Mouse (Mus musculus): Measurements from ENCODE around the gene Tmem147. TPM values are rescaled to one million over a fixed set of nuclear protein-coding genes. Genes with fewer than 3 reads are reported as not detected.
A peak's percentile ranks its signal among the peaks of the same experiment; 100 is the strongest.

Gene Tmem147
- polyA plus RNA-seq, 1 experiment: 511 TPM

DNA sequence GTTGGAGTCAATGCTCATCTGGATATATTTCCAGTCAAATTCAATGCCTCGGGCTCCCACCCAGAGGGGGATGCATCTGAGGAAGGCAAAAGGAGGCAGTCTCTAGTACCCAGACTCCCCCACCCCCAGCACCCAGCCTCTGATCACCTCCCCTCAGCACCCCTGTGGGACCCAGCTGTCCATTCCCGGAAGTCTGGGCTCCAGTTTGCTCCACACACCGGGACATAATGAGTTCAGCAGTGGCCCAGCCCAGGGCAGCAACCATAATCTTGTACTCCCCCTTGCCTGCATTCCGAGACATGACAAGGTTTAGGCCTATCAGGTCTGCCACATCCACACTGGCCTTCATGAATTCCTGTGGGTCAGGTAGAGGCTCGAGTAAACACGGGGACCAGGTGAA, 1.1 kb downstream of the Tmem147 start:
- Histone ChIP-seq H3K27ac (ENCODE audit: insufficient read depth, low read depth, low read length) (peak overlapping the region; percentile 40), H3K36me3 (ENCODE audit: control insufficient read depth, insufficient read depth, low read length) (no peaks in the 10 kb centered on the region), H3K4me1 (ENCODE audit: control insufficient read depth, insufficient read depth, low read length) (no peaks in the 10 kb centered on the region; the same call in 1 of the 2 replicates), H3K27me3 (replicated peaks; ENCODE audit: control insufficient read depth, insufficient read depth, low read length) (no peaks in the 10 kb centered on the region), H3K4me3 (ENCODE audit: insufficient read depth, low read depth, low read length) (peak overlapping the region; percentile 23)
- TF ChIP-seq POLR2A (IDR thresholded peaks at IDR 0.05; ENCODE audit: low read depth, low read length) (no peak), CTCF (conservative IDR thresholded peaks at IDR 0.05; ENCODE audit: insufficient read depth, insufficient read length, low read depth, low read length) (no peak)
- no peak for DNase-seq
- WGBS: 49% methylated on average over 6 of the region's 6 CpGs

DNA sequence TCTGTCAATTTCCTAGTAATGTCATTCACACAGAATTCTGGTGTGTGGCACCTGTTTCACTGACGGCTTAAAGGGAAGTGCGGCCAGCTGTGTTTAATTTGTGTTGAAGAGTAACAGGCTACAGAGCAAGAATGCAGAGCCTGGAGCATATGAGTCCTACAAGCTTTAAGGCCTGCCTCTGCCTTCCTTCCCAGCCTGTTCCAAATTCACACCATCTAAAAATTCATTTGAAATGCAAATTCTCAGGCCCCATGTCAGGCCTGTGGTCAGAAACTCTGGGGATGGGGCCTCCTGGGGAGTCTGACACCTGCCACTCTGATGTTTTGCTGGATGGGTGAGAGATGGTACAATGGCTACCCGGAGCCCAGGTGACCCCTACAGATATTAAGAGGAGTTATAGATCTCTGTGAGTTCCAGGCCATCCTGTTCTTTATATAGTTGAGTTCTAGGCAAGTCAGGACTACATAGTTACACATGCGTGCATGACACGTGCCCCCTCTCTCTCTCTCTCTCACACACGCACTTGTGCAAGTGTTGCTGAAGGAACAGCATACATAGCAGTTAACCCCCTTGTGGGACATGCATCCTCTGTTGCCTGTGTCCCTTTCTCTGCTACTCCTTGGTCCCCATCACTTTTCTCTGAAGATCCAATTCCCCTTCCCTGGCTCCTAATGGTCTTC, 5.9 kb downstream of the Tmem147 start:
- no peaks in the 10 kb centered on the region for H3K27me3 ChIP-seq (replicated peaks; ENCODE audit: control insufficient read depth, insufficient read depth, low read length)
- H3K4me1 ChIP-seq (ENCODE audit: control insufficient read depth, insufficient read depth, low read length): no peaks in the 10 kb centered on the region
- no peak overlapping the region for H3K4me3 ChIP-seq (ENCODE audit: insufficient read depth, low read depth, low read length)
- no peaks in the 10 kb centered on the region for H3K36me3 ChIP-seq (ENCODE audit: control insufficient read depth, insufficient read depth, low read length)
- H3K27ac ChIP-seq (ENCODE audit: insufficient read depth, low read depth, low read length): no peak overlapping the region
- DNase-seq: no peak
- WGBS: 66% methylated on average over 6 of the region's 6 CpGs
- TF ChIP-seq POLR2A (IDR thresholded peaks at IDR 0.05; ENCODE audit: low read depth, low read length) (no peak), CTCF (conservative IDR thresholded peaks at IDR 0.05; ENCODE audit: insufficient read depth, insufficient read length, low read depth, low read length) (no peak)

- Histone ChIP-seq H3K4me3 (ENCODE audit: insufficient read depth, low read depth, low read length) (no peak overlapping the region), H3K27ac (ENCODE audit: insufficient read depth, low read depth, low read length) (no peak overlapping the region), H3K27me3 (replicated peaks; ENCODE audit: control insufficient read depth, insufficient read depth, low read length) (no peaks in the 10 kb centered on the region), H3K4me1 (ENCODE audit: control insufficient read depth, insufficient read depth, low read length) (no peaks in the 10 kb centered on the region), H3K36me3 (ENCODE audit: control insufficient read depth, insufficient read depth, low read length) (no peaks in the 10 kb centered on the region)
- TF ChIP-seq POLR2A (IDR thresholded peaks at IDR 0.05; ENCODE audit: low read depth, low read length) (no peak), CTCF (conservative IDR thresholded peaks at IDR 0.05; ENCODE audit: insufficient read depth, insufficient read length, low read depth, low read length) (no peak)
- WGBS: 76% methylated on average over 7 of the region's 7 CpGs
- no peak for DNase-seq
Observed at GRCm38 (mm10) chr7:30721286-30721685, 8.1 kb downstream of the Tmem147 start.

GRCm38 (mm10) chr7:30719669-30720068, 9.7 kb downstream of the Tmem147 start:
- 91% methylated on average over 5 of the region's 5 CpGs for WGBS
- H3K27ac ChIP-seq (ENCODE audit: insufficient read depth, low read depth, low read length): no peak overlapping the region

GRCm38 (mm10) chr7:30717716-30718046, 11.7 kb downstream of the Tmem147 start:
- no peaks in the 10 kb centered on the region for H3K36me3 ChIP-seq (ENCODE audit: control insufficient read depth, insufficient read depth, low read length)
- H3K4me1 ChIP-seq (ENCODE audit: control insufficient read depth, insufficient read depth, low read length): no peaks in the 10 kb centered on the region
- TF ChIP-seq POLR2A (IDR thresholded peaks at IDR 0.05; ENCODE audit: low read depth, low read length) (no peak), CTCF (conservative IDR thresholded peaks at IDR 0.05; ENCODE audit: insufficient read depth, insufficient read length, low read depth, low read length) (no peak)
- DNase-seq: no peak
- no peak overlapping the region for H3K4me3 ChIP-seq (ENCODE audit: insufficient read depth, low read depth, low read length)
- no peak overlapping the region for H3K27ac ChIP-seq (ENCODE audit: insufficient read depth, low read depth, low read length)
- no peaks in the 10 kb centered on the region for H3K27me3 ChIP-seq (replicated peaks; ENCODE audit: control insufficient read depth, insufficient read depth, low read length)
- 24% methylated on average over 14 of the region's 14 CpGs for WGBS

More at GRCm38 (mm10) chr7:30719669-30720068, 9.7 kb downstream of the Tmem147 start:
- no peak overlapping the region for H3K4me3 ChIP-seq (ENCODE audit: insufficient read depth, low read depth, low read length)
- no peaks in the 10 kb centered on the region for H3K4me1 ChIP-seq (ENCODE audit: control insufficient read depth, insufficient read depth, low read length)
- TF ChIP-seq POLR2A (IDR thresholded peaks at IDR 0.05; ENCODE audit: low read depth, low read length) (no peak), CTCF (conservative IDR thresholded peaks at IDR 0.05; ENCODE audit: insufficient read depth, insufficient read length, low read depth, low read length) (no peak)
- DNase-seq: no peak
- H3K36me3 ChIP-seq (ENCODE audit: control insufficient read depth, insufficient read depth, low read length): no peaks in the 10 kb centered on the region
- H3K27me3 ChIP-seq (replicated peaks; ENCODE audit: control insufficient read depth, insufficient read depth, low read length): no peaks in the 10 kb centered on the region

DNA sequence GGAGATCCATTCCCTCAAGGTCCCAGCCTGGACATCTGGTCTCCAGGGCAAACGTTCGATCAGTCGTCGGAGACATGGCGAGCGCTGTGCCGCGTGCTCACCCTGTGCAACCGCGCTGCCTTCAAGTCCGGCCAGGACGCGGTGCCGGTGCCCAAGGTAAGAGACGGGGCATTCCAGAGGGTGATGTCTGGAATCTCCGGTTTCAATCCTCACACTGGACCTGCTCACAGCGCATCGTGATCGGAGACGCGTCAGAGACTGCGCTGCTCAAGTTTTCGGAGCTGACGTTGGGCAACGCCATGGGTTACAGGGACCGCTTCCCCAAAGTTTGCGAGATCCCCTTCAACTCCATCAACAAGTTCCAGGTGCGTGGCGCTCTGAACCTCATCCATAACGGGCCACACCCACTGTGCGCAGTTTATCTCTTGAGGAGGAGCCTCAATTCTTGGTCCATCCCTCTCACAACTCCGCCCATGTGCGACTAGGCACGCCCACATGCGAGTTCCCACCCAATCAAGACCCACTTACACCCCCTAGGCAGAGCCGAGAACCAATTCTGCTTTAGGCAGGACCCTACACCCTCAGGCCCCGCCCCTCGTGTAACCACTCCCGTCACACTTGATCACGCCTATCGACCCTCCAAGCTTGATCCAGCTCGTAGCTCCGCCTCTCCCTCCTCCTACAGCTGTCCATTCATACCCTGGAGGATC, 12.2 kb downstream of the Tmem147 start:
- peak; percentile 40 for DNase-seq
- Histone ChIP-seq H3K27ac (ENCODE audit: insufficient read depth, low read depth, low read length) (no peak overlapping the region), H3K36me3 (ENCODE audit: control insufficient read depth, insufficient read depth, low read length) (no peaks in the 10 kb centered on the region), H3K4me3 (ENCODE audit: insufficient read depth, low read depth, low read length) (0 out of 2 replicates have a peak overlapping the region, but pooled peaks have one; percentile 15), H3K27me3 (replicated peaks; ENCODE audit: control insufficient read depth, insufficient read depth, low read length) (no peaks in the 10 kb centered on the region), H3K4me1 (ENCODE audit: control insufficient read depth, insufficient read depth, low read length) (no peaks in the 10 kb centered on the region)
- TF ChIP-seq POLR2A (IDR thresholded peaks at IDR 0.05; ENCODE audit: low read depth, low read length) (no peak), CTCF (conservative IDR thresholded peaks at IDR 0.05; ENCODE audit: insufficient read depth, insufficient read length, low read depth, low read length) (no peak)
- 7% methylated on average over 43 of the region's 43 CpGs for WGBS

GRCm38 (mm10) chr7:30711942-30712341, 17.4 kb downstream of the Tmem147 start, which contains the start of gene Atp4a:
Atp4a (plus strand) TSS chr7:30712209.
- Histone ChIP-seq H3K27ac (ENCODE audit: insufficient read depth, low read depth, low read length) (peak within 1 kb of the TSS; percentile 12; the same call in 1 of the 2 replicates), H3K36me3 (ENCODE audit: control insufficient read depth, insufficient read depth, low read length) (no peaks in the 10 kb centered on the region), H3K4me3 (ENCODE audit: insufficient read depth, low read depth, low read length) (no peak within 1 kb of the TSS), H3K27me3 (replicated peaks; ENCODE audit: control insufficient read depth, insufficient read depth, low read length) (no peaks in the 10 kb centered on the region), H3K4me1 (ENCODE audit: control insufficient read depth, insufficient read depth, low read length) (no peaks in the 10 kb centered on the region)
- WGBS: 71% methylated on average over 3 of the region's 3 CpGs
- TF ChIP-seq CTCF (conservative IDR thresholded peaks at IDR 0.05; ENCODE audit: insufficient read depth, insufficient read length, low read depth, low read length) (no peak), POLR2A (IDR thresholded peaks at IDR 0.05; ENCODE audit: low read depth, low read length) (no peak)
- peak; percentile 44 for DNase-seq

Measured in kidney, adult 2 months (tissue).